Mouse (Mus musculus) adrenal gland, adult 2 months (tissue): ENCODE measurements around the gene Trp53rka. TPM values are rescaled to one million over a fixed set of nuclear protein-coding genes. Genes with fewer than 3 reads are reported as not detected.

Experiments
- DNase-seq: peaks from one replicate; pipeline ENCODE4 v3.0.0; 2021
- polyA plus RNA-seq: library from polyadenylated mRNA; depleted of rRNA; stranded (reverse); fragments of >200 nt; gene quantifications from 2 replicates; pipeline ENCODE4 v1.2.3, GENCODE M21; 2012; rRNA removed
- total RNA-seq, 2 experiments: library from RNA; stranded (reverse); gene quantifications; 2 replicates each; pipeline ENCODE4 v1.2.3; 2021

Gene Trp53rka
- total and polyA plus RNA-seq, 3 experiments = 10.4 to 20.3 (median 12.7) TPM

DNA sequence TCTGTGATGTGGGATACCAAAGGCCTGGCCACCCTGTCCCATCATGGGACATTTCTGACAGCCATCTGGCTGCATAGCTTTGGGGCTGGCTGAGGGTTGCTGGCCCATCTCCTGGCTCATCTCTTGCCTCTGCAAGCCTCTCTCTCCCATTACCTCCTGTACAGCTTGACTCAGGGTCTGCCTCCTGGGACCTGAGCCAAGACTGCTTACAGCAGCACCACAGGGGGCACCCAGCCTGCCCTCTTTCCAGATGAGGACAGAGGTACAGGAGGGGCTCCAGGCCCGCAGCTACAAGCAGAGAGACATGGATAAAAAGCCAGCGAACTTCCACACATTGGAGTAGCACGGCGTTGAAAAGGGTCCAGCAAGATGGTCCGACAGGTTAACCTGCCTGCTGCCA, 6.7 kb downstream of the Trp53rka start:
- no peak for DNase-seq

DNA sequence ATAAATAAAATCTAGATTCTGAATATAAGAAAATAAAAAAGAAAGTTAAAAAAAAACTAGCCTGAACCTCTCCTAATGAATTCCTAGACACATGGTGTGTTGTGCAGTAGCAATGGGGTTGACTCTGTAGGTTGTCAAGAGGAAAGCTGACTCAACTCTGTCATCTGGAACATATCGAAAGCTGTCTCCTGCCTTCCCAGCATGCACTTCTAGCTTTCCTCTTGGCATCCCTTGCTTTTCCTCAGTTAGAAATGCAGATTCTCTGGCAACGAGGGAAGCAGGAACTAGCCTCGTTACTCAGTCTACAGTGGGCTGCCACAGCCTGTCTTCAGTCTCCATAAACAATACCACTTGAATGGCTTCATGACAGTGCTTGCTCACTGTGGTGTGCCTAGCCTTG, 7.3 kb downstream of the Trp53rka start:
- DNase-seq = no peak

DNA sequence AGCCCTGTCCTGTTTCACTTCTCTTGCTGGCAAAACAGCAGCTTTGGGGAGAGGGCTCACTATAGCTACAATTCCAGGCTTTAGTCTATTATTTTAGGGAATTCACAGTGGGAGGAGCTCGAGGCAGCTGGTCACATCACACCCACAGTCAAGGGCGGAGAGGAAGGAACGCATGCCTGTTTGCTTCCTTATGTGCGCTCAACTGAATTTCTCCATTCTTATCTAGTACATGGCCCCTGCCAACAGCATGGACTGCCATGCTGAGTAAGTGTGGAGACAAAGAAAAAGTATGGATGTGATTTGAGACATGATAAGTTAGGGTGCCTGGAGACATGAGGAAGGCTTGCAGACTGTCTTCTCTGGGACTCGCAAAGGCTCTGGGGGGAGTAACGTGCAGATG, 9.0 kb downstream of the Trp53rka start:
- no peak for DNase-seq

DNA sequence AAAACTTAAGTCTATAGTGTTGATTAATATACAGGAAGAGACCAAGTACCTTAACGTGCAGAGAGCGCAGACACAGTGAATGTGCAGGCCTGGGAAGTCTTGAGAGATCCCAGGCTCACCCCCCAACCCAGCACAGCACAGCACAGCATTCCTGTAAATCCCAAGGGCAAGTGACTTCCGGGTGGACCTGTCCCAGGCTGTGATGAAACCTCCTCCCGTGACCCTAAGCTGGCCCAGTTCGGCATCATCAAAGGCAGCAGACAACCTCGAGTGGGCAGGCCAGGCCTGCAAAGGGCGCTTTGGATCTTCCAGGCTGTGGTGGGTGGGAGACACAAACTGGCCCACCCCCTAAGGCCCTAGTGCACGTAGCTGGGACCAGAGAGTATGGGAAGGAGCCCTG, 11.1 kb downstream of the Trp53rka start:
- no peak for DNase-seq

- DNase-seq = no peak
Measured at GRCm38 (mm10) chr2:165475850-165476249, 17.3 kb downstream of the Trp53rka start.

DNA sequence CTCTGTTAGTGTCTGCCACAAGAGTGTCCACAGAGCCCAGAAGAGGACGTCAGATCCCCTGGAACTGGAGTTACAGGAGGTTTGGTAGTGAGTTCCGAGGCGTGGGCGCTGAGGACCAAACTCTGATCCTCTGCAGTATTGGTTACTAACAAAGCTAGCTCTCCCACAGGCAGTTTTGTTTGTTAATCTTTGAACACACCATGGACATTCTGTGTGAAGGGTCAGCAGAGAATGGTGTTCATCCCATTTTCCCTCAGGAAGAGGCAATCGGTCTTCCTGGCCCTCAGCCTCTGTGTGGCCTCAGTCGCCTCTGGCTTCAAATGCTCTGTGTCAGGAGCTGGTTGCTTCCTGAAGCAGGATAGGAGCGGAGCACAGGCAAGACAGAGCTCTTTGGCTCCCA, 17.7 kb downstream of the Trp53rka start:
- no peak for DNase-seq

- DNase-seq = no peak
Measured at GRCm38 (mm10) chr2:165473003-165473402, 20.1 kb downstream of the Trp53rka start, which contains the start of gene Slc13a3. Gene Slc13a3, minus strand, starts transcription at chr2:165473230.

- no peak for DNase-seq
Measured at GRCm38 (mm10) chr2:165471943-165472342, 21.2 kb downstream of the Trp53rka start.

DNA sequence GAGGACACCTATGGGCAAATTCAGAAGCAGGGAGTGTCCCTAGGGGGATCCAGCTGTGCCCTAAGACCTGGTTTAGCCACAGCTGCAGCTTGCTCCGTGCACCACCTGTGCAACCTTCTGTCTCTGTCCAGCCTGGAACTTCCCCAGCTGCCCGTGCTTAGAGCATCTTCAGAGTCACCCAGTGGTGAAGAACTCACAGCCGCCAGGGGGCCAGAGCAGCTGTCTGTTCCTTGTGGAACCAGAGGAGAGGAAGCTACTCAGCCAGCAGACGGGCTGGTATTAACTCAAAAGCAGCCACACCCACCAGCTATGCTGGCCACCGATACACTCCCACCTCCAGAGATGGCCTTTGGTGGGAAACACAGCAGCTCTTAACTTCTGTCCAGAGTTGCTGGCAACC, 23.0 kb downstream of the Trp53rka start:
- no peak for DNase-seq

DNA sequence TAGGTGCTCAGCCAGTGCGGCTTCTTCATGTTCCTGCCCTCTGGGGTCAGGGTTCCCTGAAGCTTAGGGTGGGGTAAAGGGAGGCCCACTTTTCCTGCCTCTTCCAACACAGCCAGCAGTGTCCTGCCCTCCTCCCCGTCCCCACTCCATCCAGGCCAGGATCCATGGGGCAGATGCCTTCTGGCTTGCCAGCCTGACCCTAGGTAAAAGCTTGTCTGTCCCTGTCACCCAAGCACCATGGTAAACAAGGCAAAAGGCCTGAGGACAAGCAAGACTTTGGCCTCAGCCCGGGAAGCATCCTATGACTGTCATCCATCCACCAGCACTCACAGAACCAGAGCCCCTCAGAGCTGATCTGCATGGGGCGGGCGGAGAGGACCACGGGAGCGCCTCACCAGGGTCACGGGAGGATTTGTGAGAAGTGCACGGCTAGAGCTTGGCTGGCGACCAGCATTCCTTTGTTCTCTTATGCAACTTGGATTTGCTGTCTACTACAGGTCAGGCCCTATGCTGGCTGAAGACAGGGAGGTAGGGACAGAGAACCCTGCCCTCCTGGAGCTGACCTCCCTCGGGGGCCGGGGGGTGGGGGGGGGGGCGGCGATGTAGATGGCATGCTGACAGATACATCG, 25.2 kb downstream of the Trp53rka start:
- no peak for DNase-seq

- no peak for DNase-seq
Measured at GRCm38 (mm10) chr2:165459663-165460062, 33.5 kb downstream of the Trp53rka start.

GRCm38 (mm10) chr2:165458189-165458588, 34.9 kb downstream of the Trp53rka start:
- no peak for DNase-seq

DNA sequence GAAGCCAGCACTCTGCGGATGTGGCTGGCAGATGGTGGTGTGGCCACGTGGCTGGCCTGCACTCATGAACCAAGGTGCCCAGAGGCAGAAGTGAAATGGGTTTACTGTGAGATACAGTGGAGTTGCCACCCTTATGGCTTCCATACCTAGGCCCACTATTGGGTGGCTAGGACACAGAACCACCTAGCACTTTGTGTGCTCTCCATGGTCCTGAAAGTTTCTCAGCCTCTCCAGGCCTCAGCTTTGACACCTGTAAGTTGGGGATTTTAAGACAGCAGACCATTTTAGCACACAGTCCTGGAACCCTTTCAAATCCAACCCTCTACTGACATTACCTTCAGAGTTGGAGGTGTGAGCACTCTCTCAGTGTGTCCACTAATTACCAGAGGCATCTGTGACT, 36.4 kb downstream of the Trp53rka start:
- no peak for DNase-seq

DNA sequence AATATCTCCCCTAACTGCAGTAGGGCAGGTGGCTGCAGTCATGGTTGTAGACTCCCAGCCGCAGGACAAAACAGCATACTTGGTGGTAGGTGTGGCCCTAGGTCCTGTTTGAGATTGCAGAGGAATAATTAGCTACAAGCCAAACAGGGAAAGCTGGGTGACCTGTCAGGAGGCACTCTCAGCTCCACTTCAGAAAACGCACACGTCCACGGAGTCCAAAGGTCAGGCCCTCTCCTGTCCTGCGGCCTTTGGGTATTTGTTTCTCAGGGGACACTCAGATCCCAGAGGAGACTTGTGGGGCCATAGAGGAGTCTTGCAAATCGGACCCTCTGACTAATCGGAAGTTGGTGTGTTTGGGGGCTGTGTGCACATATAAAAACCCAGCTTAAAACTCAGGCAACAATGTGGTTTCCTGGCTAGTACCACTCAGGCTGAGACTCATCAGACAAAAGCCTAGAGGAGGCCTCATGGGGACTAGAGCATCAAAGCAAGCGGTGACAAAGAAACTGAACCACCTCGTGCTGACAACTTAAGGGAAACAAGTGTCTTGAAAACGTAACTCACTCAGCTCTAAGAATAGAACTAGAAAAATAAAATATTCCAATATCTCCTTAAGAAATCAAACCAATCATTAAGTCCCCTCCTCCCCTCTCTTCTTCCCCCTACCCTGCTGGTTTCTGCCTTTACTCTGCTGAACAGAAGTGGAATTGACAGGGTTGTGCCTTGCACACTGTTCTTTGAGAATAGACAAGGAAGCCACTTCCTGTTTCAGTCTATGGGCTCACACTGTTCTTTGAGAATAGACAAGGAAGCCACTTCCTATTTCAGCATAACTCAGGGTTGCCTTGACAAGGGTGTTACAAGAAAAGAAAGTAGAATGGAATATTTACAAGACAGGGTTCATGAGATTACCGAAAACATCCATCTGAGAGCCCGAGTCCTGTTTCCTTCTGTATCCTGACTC, 40.1 kb downstream of the Trp53rka start:
- DNase-seq = no peak

- no peak for DNase-seq
Measured at GRCm38 (mm10) chr2:165448475-165448874, 44.6 kb downstream of the Trp53rka start.

DNA sequence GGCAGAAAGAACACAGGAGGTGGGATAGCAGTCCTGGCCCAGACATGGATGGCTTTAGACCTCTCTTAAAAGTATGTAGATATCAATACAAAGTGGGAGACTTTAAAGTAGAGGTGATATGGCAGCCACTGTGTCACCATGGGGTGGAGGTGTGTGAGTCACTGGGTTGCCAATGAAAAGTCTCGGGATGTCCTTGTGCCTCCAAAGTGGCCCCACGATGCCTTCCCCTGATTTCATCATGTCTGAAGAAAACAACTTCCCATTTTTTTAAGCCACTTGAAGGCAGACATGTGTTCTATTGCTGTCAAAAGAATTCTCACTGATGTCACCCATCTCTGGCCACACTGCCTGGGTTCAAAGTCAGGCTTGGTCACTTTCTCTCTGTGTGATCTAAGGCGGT, 48.3 kb downstream of the Trp53rka start:
- DNase-seq = no peak

GRCm38 (mm10) chr2:165442981-165443380, 50.1 kb downstream of the Trp53rka start:
- peak; percentile 48 for DNase-seq

GRCm38 (mm10) chr2:165441613-165442012, 51.5 kb downstream of the Trp53rka start:
- DNase-seq = no peak

Other genes starting within 250 kb of the Trp53rka start
- 10 to 100 TPM; 51.0 to 56.6 TPM for gene Slc35c2, start 205.5 kb downstream of the Trp53rka start, total RNA-seq
- 87.4 and 87.6 TPM in 2 replicates for gene Slc35c2, start 205.5 kb downstream of the Trp53rka start, polyA plus RNA-seq
- gene Elmo2, start 166.8 kb downstream of the Trp53rka start, total RNA-seq = 10 to 100 TPM; 19.8 to 31.4 TPM
- gene Elmo2, start 166.8 kb downstream of the Trp53rka start, polyA plus RNA-seq = 52.0 and 58.8 TPM in 2 replicates
- gene Zfp663, start 124.6 kb downstream of the Trp53rka start, total RNA-seq = not detected
- gene Zfp663, start 124.6 kb downstream of the Trp53rka start, polyA plus RNA-seq = not detected in 2 replicates
- 1 to 10 TPM; 4.3 to 5.0 TPM for gene Zfp334, start 105.1 kb downstream of the Trp53rka start, total RNA-seq
- gene Zfp334, start 105.1 kb downstream of the Trp53rka start, polyA plus RNA-seq = 1.1 and 1.3 TPM in 2 replicates
- gene Ocstamp, start 92.9 kb downstream of the Trp53rka start, total RNA-seq = under 1 TPM; 0.12 to 0.38 TPM
- gene Ocstamp, start 92.9 kb downstream of the Trp53rka start, polyA plus RNA-seq = 0.55 and 0.64 TPM in 2 replicates
- gene Slc13a3, start 20.1 kb downstream of the Trp53rka start, total RNA-seq = 1 to 10 TPM in 1 of 2 experiments, under 1 TPM in 1; 0.97 to 2.3 TPM
- 2.4 and 2.8 TPM in 2 replicates for gene Slc13a3, start 20.1 kb downstream of the Trp53rka start, polyA plus RNA-seq
- 1 to 10 TPM in 1 of 2 experiments, under 1 TPM in 1; 0.35 to 1.2 TPM for gene Slc2a10, start 10.5 kb upstream of the Trp53rka start, total RNA-seq
- gene Slc2a10, start 10.5 kb upstream of the Trp53rka start, polyA plus RNA-seq = 1.5 and 1.8 TPM in 2 replicates
- gene Eya2, start 101.7 kb upstream of the Trp53rka start, total RNA-seq = 1 to 10 TPM; 2.9 to 3.8 TPM
- 5.6 and 7.8 TPM in 2 replicates for gene Eya2, start 101.7 kb upstream of the Trp53rka start, polyA plus RNA-seq